Mouse (Mus musculus) embryo, embryonic 10.5 days (tissue): Measurements from ENCODE around the gene Scn3a.
A peak's percentile ranks its signal among the peaks of the same experiment; 100 is the strongest.
"Not testable (repeated sequence)": the region's sequence is repeated elsewhere in the genome, so short reads cannot be mapped to it uniquely, and the experiment has no call there.

Experiments used
- DNase-seq: peaks from one replicate; pipeline ENCODE4 v3.0.0-alpha.2; 2015; ENCODE audit warnings: low spot score

The Scn3a gene

GRCm38 (mm10) chr2:65483434-65483833 lies 84.0 kb downstream of the Scn3a start:
- DNase-seq = no peak

- DNase-seq = no peak
Measured at GRCm38 (mm10) chr2:65481007-65481672, 86.3 kb downstream of the Scn3a start.

- DNase-seq = peak; percentile 26
Measured at GRCm38 (mm10) chr2:65471311-65471882, 96.0 kb downstream of the Scn3a start.

- no peak for DNase-seq
Measured at GRCm38 (mm10) chr2:65465694-65466093, 101.7 kb downstream of the Scn3a start.

GRCm38 (mm10) chr2:65453763-65454162 lies 113.7 kb downstream of the Scn3a start:
- DNase-seq = no peak

- DNase-seq = not testable (repeated sequence)
Measured at GRCm38 (mm10) chr2:65451401-65452078, 115.9 kb downstream of the Scn3a start.

- peak; percentile 31 for DNase-seq
Measured at GRCm38 (mm10) chr2:65450449-65451360, 116.7 kb downstream of the Scn3a start.

- DNase-seq = no peak
Measured at GRCm38 (mm10) chr2:65449126-65449828, 118.2 kb downstream of the Scn3a start.

- DNase-seq = no peak
Measured at GRCm38 (mm10) chr2:65443082-65443481, 124.3 kb downstream of the Scn3a start.

- no peak for DNase-seq
Measured at GRCm38 (mm10) chr2:65441566-65441965, 125.9 kb downstream of the Scn3a start.

GRCm38 (mm10) chr2:65441110-65441509 lies 126.3 kb downstream of the Scn3a start:
- DNase-seq = no peak

- no peak for DNase-seq
Measured at GRCm38 (mm10) chr2:65436917-65437316, 130.5 kb downstream of the Scn3a start.

- peak; percentile 23 for DNase-seq
Measured at GRCm38 (mm10) chr2:65423501-65423900, 143.9 kb downstream of the Scn3a start.

- no peak for DNase-seq
Measured at GRCm38 (mm10) chr2:65421259-65422255, 145.9 kb downstream of the Scn3a start.

- no peak for DNase-seq
Measured at GRCm38 (mm10) chr2:65418608-65419007, 148.8 kb downstream of the Scn3a start.

GRCm38 (mm10) chr2:65416535-65416934 lies 150.9 kb downstream of the Scn3a start:
- DNase-seq = no peak

- no peak for DNase-seq
Measured at GRCm38 (mm10) chr2:65415294-65415693, 152.1 kb downstream of the Scn3a start.

GRCm38 (mm10) chr2:65414806-65415281 lies 152.6 kb downstream of the Scn3a start:
- peak; percentile 96 for DNase-seq

GRCm38 (mm10) chr2:65414237-65414636 lies 153.2 kb downstream of the Scn3a start:
- DNase-seq = peak; percentile 93

GRCm38 (mm10) chr2:65413746-65414145 lies 153.7 kb downstream of the Scn3a start:
- peak; percentile 85 for DNase-seq
